In the genomic region with DNA sequence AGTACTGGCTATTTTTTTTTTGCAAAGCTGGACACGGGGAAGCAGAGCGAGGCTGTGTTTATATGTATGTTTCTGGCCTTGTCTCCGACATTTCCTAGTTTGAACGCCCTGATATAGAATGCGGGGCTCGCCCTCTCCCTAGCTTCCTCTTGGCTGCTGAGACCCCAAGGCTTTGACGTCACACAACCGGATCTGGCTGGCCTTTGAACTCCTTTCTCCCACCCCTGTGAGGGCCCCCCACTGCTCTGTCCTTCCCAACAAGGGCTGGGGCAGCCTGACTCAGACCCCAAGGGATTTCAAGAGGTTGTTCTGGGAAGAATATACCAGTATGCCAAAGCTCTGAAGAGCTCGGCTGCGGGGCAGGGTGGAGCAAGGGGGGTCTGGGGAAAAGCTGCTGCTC, we compare ENCODE assay signal across 8 mouse cellular contexts. TPM values are rescaled to one million over a fixed set of nuclear protein-coding genes. Genes with fewer than 3 reads are reported as not detected.
A peak's percentile ranks its signal among the peaks of the same experiment; 100 is the strongest.
DNase-seq lines count a peak whose midpoint lies in the region; ATAC-seq and TF ChIP-seq lines count a peak whose summit lies in the region.

No protein-coding gene starts in this region.

- no peaks in the 10 kb centered on the region; the same call in 1 of the 2 replicates for H3K4me1 ChIP-seq in forebrain, embryonic 16.5 days (replicated peaks; ENCODE audit: control insufficient read depth, insufficient read depth, low read length)
- peaks cover 14% of the 10 kb centered on the region for H3K4me1 ChIP-seq in hindbrain, embryonic 10.5 days (replicated peaks)
- H3K4me1 ChIP-seq in liver, embryonic 11.5 days (replicated peaks; ENCODE audit: control insufficient read depth, insufficient read depth, low read length): peaks cover 8% of the 10 kb centered on the region
- no peaks in the 10 kb centered on the region for H3K4me1 ChIP-seq in midbrain, postnatal 0 days (ENCODE audit: insufficient read depth, low read length)

- H3K9me3 ChIP-seq in forebrain, embryonic 16.5 days (ENCODE audit: control insufficient read depth, low read length): no peaks in the 10 kb centered on the region
- H3K9me3 ChIP-seq in hindbrain, embryonic 10.5 days: no peaks in the 10 kb centered on the region
- no peaks in the 10 kb centered on the region for H3K9me3 ChIP-seq in liver, embryonic 11.5 days (ENCODE audit: control insufficient read depth, low read length)
- no peaks in the 10 kb centered on the region for H3K9me3 ChIP-seq in midbrain, postnatal 0 days (ENCODE audit: low read length)

- no peaks in the 10 kb centered on the region for H3K36me3 ChIP-seq in forebrain, embryonic 16.5 days (ENCODE audit: control insufficient read depth, insufficient read depth)
- H3K36me3 ChIP-seq in hindbrain, embryonic 10.5 days: no peaks in the 10 kb centered on the region
- no peaks in the 10 kb centered on the region for H3K36me3 ChIP-seq in liver, embryonic 11.5 days (ENCODE audit: control insufficient read depth, insufficient read depth, low read length)
- no peaks in the 10 kb centered on the region for H3K36me3 ChIP-seq in midbrain, postnatal 0 days (ENCODE audit: insufficient read depth, low read length)

- ATAC-seq in forebrain, embryonic 16.5 days: peak; percentile 37; the same call in 1 of the 2 replicates
- ATAC-seq in liver, embryonic 11.5 days (replicated peaks; ENCODE audit: low FRiP score): peak; percentile 16
- ATAC-seq in midbrain, postnatal 0 days (ENCODE audit: low FRiP score): no peak

- no peak for TF ChIP-seq CTCF in midbrain, postnatal 0 days (IDR thresholded peaks at IDR 0.05)

- DNase-seq in urinary bladder, adult 18-20 months (ENCODE audit: low spot score in 2 of 2): peak; percentile 52 to 54
- no peak for DNase-seq in urinary bladder, postnatal 25 days (ENCODE audit: low spot score)
- DNase-seq in hindbrain, embryonic 10.5 days (ENCODE audit: low spot score): peak; percentile 67
- DNase-seq in liver, embryonic 11.5 days (ENCODE audit: low spot score): peak; percentile 60
- peak; percentile 34 for DNase-seq in midbrain, postnatal 0 days (ENCODE audit: low spot score)
- peak; percentile 58 for DNase-seq in thymus, postnatal 4 days
- no peak for DNase-seq in cerebellum, adult 9-11 months

- H3K27ac ChIP-seq in forebrain, embryonic 16.5 days (ENCODE audit: low read length): no peak overlapping the region
- H3K27ac ChIP-seq in hindbrain, embryonic 10.5 days: peak overlapping the region; percentile 83
- H3K27ac ChIP-seq in liver, embryonic 11.5 days (ENCODE audit: low read depth, low read length): peak overlapping the region; percentile 25; the same call in 1 of the 2 replicates
- H3K27ac ChIP-seq in midbrain, postnatal 0 days (ENCODE audit: low read depth, low read length): no peak overlapping the region

- peak overlapping the region; percentile 37 for H3K9ac ChIP-seq in forebrain, embryonic 16.5 days (replicated peaks; ENCODE audit: low read depth, low read length)
- H3K9ac ChIP-seq in liver, embryonic 11.5 days (ENCODE audit: low read depth, low read length): peak overlapping the region; percentile 63
- H3K9ac ChIP-seq in midbrain, postnatal 0 days (replicated peaks; ENCODE audit: low read length, poor library complexity, severe bottlenecking): no peak overlapping the region

- 0 out of 2 replicates have a peak, but pooled peaks cover 3% of the 10 kb centered on the region for H3K27me3 ChIP-seq in forebrain, embryonic 16.5 days (replicated peaks; ENCODE audit: control insufficient read depth, insufficient read depth, low read length)
- H3K27me3 ChIP-seq in hindbrain, embryonic 10.5 days (ENCODE audit: insufficient read depth, poor library complexity, severe bottlenecking): peaks cover 16% of the 10 kb centered on the region
- H3K27me3 ChIP-seq in liver, embryonic 11.5 days (replicated peaks; ENCODE audit: control insufficient read depth, insufficient read depth, low read length): no peaks in the 10 kb centered on the region
- H3K27me3 ChIP-seq in midbrain, postnatal 0 days (ENCODE audit: insufficient read depth, low read length): no peaks in the 10 kb centered on the region

- WGBS in forebrain, embryonic 16.5 days: 8% methylated on average over 10 of the region's 10 CpGs
- WGBS in hindbrain, embryonic 10.5 days: 5% methylated on average over 10 of the region's 10 CpGs
- 3% methylated on average over 10 of the region's 10 CpGs for WGBS in liver, embryonic 11.5 days
- 7% methylated on average over 10 of the region's 10 CpGs for WGBS in midbrain, postnatal 0 days

- H3K4me2 ChIP-seq in forebrain, embryonic 16.5 days (ENCODE audit: low read length): peak overlapping the region; percentile 52
- H3K4me2 ChIP-seq in liver, embryonic 11.5 days: peak overlapping the region; percentile 65
- H3K4me2 ChIP-seq in midbrain, postnatal 0 days (ENCODE audit: low read depth, low read length, poor library complexity, severe bottlenecking): peak overlapping the region; percentile 50

- peak overlapping the region; percentile 36 for H3K4me3 ChIP-seq in forebrain, embryonic 16.5 days (replicated peaks; ENCODE audit: low read length)
- peak overlapping the region; percentile 56 for H3K4me3 ChIP-seq in hindbrain, embryonic 10.5 days
- H3K4me3 ChIP-seq in liver, embryonic 11.5 days (ENCODE audit: low read depth, low read length): peak overlapping the region; percentile 48
- peak overlapping the region; percentile 23 for H3K4me3 ChIP-seq in midbrain, postnatal 0 days (ENCODE audit: low read depth, low read length)

RNA-seq across cellular contexts. Expression of gene Polr2b, which starts 48.4 kb away (rescaled TPM):
- polyA plus RNA-seq in forebrain, embryonic 16.5 days (2015; fragmentation: Nextera tagmentation; extraction: Ambion mirVana): 74.8 and 84.3 TPM in 2 replicates
- polyA plus RNA-seq in hindbrain, embryonic 10.5 days (2016; fragmentation: Nextera tagmentation; extraction: Ambion mirVana): 71.6 and 91.1 TPM in 2 replicates
- 70.0 and 81.3 TPM in 2 replicates for polyA plus RNA-seq in liver, embryonic 11.5 days (2014; fragmentation: Nextera tagmentation; extraction: Ambion mirVana)
- 70.2 and 71.3 TPM in 2 replicates for total RNA-seq in midbrain, postnatal 0 days (2014; rRNA removed)
- polyA plus RNA-seq in midbrain, postnatal 0 days (2015; fragmentation: Nextera tagmentation; extraction: Ambion mirVana): 52.0 TPM in 2 replicates

RNA-seq across cellular contexts. Expression of gene Noa1, which starts 48.5 kb away (rescaled TPM):
- 41.0 and 46.7 TPM in 2 replicates for polyA plus RNA-seq in forebrain, embryonic 16.5 days (2015; fragmentation: Nextera tagmentation; extraction: Ambion mirVana)
- polyA plus RNA-seq in hindbrain, embryonic 10.5 days (2016; fragmentation: Nextera tagmentation; extraction: Ambion mirVana): 35.9 and 39.6 TPM in 2 replicates
- polyA plus RNA-seq in liver, embryonic 11.5 days (2014; fragmentation: Nextera tagmentation; extraction: Ambion mirVana): 57.7 and 61.8 TPM in 2 replicates
- 11.6 and 18.0 TPM in 2 replicates for total RNA-seq in midbrain, postnatal 0 days (2014; rRNA removed)
- polyA plus RNA-seq in midbrain, postnatal 0 days (2015; fragmentation: Nextera tagmentation; extraction: Ambion mirVana): 34.4 and 35.0 TPM in 2 replicates

RNA-seq across cellular contexts. Expression of gene Igfbp7, which starts 49.5 kb away (rescaled TPM):
- 55.8 and 58.1 TPM in 2 replicates for polyA plus RNA-seq in forebrain, embryonic 16.5 days (2015; fragmentation: Nextera tagmentation; extraction: Ambion mirVana)
- 8.0 and 25.9 TPM in 2 replicates for polyA plus RNA-seq in hindbrain, embryonic 10.5 days (2016; fragmentation: Nextera tagmentation; extraction: Ambion mirVana)
- 8.2 and 8.6 TPM in 2 replicates for polyA plus RNA-seq in liver, embryonic 11.5 days (2014; fragmentation: Nextera tagmentation; extraction: Ambion mirVana)
- 44.6 and 45.9 TPM in 2 replicates for total RNA-seq in midbrain, postnatal 0 days (2014; rRNA removed)
- polyA plus RNA-seq in midbrain, postnatal 0 days (2015; fragmentation: Nextera tagmentation; extraction: Ambion mirVana): 77.3 and 81.3 TPM in 2 replicates

Comparison
In these comparisons a context has a peak if more than half of its experiments do, and no peak if none do; other contexts are left out.
1. DNase-seq: peak in urinary bladder, adult 18-20 months (2 of 2), hindbrain, embryonic 10.5 days (single experiment), liver, embryonic 11.5 days (single experiment), midbrain, postnatal 0 days (single experiment) and thymus, postnatal 4 days (single experiment); none in urinary bladder, postnatal 25 days (single experiment) and cerebellum, adult 9-11 months (single experiment).
2. H3K27ac ChIP-seq: peak in hindbrain, embryonic 10.5 days (single experiment) and liver, embryonic 11.5 days (single experiment); none in forebrain, embryonic 16.5 days (single experiment) and midbrain, postnatal 0 days (single experiment).
3. Peak in every context shown above with its lines, with median percentiles within 50 percentile points of each other: H3K4me2 ChIP-seq and H3K4me3 ChIP-seq.